Mouse (Mus musculus): Measurements from ENCODE around the gene Ap3b2.

The Ap3b2 gene

GRCm38 (mm10) chr7:81493331-81494021 lies at the start of gene Ap3b2:
Gene Ap3b2 (minus strand): TSS chr7:81493925.
- in situ Hi-C loops (cut with MboI; ENCODE audit: low pct_unique_long_range_greater_than_20kb in 1 of 2, low sequenced_read_pairs in 2 of 2, unreplicated experiment in 1 of 2), result no loop called here

DNA sequence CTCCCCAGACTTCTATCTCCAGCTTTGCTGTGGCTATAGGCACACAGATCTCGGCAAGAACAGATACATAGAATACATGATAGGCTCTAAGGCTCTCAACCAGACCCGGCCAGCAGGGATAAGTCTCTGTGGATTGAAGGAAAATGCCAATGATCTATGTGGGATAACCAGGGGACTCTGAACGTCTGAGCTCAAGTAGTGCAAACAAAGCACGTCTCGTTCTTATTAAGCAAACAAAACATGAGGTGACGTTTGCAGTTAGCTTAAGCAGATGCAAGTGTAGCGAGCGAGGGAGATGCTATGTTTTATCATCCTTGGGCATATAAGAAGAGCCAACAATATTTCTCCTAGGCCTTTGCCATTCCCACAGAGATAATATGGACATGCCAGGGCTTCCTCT lies 49.2 kb upstream of the Ap3b2 start:
- in situ Hi-C loops (cut with MboI; ENCODE audit: low pct_unique_long_range_greater_than_20kb in 1 of 2, low sequenced_read_pairs in 2 of 2, unreplicated experiment in 1 of 2), result no loop called here

DNA sequence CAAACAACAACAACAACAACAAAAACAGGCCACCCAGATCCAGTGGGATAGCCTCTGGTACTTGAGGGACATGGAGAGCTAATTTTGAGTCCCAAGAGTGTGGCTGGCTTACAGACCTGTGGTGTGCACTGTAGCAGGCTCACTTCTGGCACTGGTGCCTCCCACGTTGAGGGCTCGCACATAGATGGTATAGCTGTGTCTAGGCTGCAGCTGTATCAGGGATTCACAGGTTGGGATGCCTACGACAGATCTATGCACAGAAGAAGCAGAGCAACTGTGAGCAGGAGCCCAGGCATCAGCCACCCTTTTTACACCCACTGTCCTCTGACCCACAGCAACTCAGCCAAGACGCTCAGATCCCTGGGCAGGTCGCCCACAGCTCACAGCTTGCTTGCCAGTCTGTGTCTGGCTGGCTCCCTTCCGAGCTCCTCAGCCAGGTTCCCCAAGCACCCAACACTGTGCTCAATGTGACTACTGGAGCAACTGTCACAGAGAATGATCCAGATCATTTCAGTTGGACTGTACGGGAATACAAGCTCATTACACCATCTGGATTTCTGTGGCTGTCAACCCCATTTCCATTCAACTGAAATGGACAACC lies 48.3 kb upstream of the Ap3b2 start:
- in situ Hi-C loops (cut with MboI; ENCODE audit: low pct_unique_long_range_greater_than_20kb in 1 of 2, low sequenced_read_pairs in 2 of 2, unreplicated experiment in 1 of 2), result no loop called here

- in situ Hi-C loops (cut with MboI; ENCODE audit: low pct_unique_long_range_greater_than_20kb in 1 of 2, low sequenced_read_pairs in 2 of 2, unreplicated experiment in 1 of 2), result no loop called here
These were observed 47.3 kb upstream of the Ap3b2 start for GRCm38 (mm10) chr7:81540999-81541398.

- in situ Hi-C loops (cut with MboI; ENCODE audit: low pct_unique_long_range_greater_than_20kb in 1 of 2, low sequenced_read_pairs in 2 of 2, unreplicated experiment in 1 of 2), result no loop called here
These were observed 45.8 kb upstream of the Ap3b2 start for GRCm38 (mm10) chr7:81539565-81539964.

DNA sequence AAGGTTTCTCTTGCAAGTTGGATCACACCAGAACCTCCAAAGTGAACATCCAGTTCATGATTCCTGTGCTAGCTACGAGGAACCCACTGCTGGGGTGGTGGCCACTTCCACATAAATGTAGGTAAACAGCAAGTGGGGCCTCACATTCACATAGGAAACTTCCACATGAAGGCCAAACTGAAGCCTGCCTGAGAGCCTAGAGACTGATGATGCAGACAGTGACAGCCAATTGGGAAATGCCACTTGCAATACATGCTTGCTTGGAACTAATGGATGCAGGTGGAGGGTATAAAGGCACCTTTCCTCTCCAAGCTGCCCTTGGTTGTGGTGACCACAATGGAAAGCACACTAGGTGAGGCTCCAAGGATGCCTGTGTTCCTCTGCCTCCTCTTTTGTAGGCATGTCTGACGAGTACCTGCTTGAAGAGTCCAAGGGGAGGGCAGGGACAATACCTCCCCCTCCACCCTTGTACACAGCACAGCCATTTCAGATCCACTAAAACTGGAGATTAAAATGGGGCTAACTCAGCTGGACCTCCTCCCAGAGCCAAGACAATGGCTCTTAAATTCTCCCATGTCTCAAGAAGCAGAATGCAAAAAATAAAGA lies 44.4 kb upstream of the Ap3b2 start:
- in situ Hi-C loops (cut with MboI; ENCODE audit: low pct_unique_long_range_greater_than_20kb in 1 of 2, low sequenced_read_pairs in 2 of 2, unreplicated experiment in 1 of 2), result no loop called here

- in situ Hi-C loops (cut with MboI; ENCODE audit: low pct_unique_long_range_greater_than_20kb in 1 of 2, low sequenced_read_pairs in 2 of 2, unreplicated experiment in 1 of 2), result no loop called here
These were observed 42.8 kb upstream of the Ap3b2 start for GRCm38 (mm10) chr7:81536478-81536877.

DNA sequence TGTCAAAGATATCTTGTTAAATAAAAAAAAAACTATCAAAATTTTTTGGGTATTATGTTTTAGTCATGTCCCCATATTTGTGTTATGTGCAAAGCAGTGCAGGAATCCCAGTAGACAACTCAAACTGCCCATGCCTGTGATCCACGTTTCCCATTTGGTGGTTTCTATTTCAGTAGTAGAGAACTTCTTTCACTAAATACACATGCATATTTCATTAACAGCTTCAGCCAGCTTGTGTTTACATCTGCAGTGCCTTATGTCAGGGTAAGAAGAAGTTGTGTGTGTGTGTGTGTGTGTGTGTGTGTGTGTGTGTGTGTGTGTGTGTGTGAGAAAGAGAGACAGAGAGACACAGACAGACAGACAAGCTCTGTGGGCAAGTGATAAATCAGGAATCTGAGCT lies 37.7 kb upstream of the Ap3b2 start:
- in situ Hi-C loops (cut with MboI; ENCODE audit: low pct_unique_long_range_greater_than_20kb in 1 of 2, low sequenced_read_pairs in 2 of 2, unreplicated experiment in 1 of 2), result no loop called here

- in situ Hi-C loops (cut with MboI; ENCODE audit: low pct_unique_long_range_greater_than_20kb in 1 of 2, low sequenced_read_pairs in 2 of 2, unreplicated experiment in 1 of 2), result no loop called here
These were observed 35.2 kb upstream of the Ap3b2 start for GRCm38 (mm10) chr7:81528918-81529317.

GRCm38 (mm10) chr7:81523663-81524017 lies 29.9 kb upstream of the Ap3b2 start:
- in situ Hi-C loops (cut with MboI; ENCODE audit: low pct_unique_long_range_greater_than_20kb in 1 of 2, low sequenced_read_pairs in 2 of 2, unreplicated experiment in 1 of 2), result no loop called here

DNA sequence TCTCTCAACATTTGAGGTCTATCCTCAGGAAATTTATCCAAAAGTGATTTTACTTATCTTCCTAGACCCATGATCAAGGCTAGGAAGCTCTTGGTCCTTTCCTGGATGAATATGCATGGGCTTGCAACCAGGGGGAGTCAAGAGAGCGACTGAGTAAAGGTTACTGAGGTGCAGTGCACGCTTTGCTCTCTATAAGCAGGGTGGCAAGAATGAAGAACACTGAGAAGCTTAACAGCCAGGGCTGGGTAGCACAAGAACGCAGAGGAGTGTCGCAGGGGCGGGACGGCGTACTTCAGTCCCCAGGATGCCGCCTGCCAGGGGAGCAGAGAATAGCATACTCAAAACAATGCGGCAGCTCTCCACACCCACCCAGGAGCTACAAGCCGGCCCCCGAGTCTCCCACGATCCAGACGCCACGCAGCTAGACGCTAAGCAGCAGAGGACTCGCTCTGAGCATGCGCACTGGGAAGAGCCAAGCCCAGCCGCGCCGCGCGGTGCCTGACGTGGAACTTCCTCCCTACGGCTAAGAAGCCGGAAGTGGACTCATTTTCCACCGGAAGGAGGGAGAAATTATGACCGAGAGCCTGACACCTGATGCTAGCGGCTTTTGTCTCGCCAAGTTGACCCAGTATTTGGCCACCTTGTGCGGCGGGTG lies 29.4 kb upstream of the Ap3b2 start:
- in situ Hi-C loops (cut with MboI; ENCODE audit: low pct_unique_long_range_greater_than_20kb in 1 of 2, low sequenced_read_pairs in 2 of 2, unreplicated experiment in 1 of 2), result no loop called here

DNA sequence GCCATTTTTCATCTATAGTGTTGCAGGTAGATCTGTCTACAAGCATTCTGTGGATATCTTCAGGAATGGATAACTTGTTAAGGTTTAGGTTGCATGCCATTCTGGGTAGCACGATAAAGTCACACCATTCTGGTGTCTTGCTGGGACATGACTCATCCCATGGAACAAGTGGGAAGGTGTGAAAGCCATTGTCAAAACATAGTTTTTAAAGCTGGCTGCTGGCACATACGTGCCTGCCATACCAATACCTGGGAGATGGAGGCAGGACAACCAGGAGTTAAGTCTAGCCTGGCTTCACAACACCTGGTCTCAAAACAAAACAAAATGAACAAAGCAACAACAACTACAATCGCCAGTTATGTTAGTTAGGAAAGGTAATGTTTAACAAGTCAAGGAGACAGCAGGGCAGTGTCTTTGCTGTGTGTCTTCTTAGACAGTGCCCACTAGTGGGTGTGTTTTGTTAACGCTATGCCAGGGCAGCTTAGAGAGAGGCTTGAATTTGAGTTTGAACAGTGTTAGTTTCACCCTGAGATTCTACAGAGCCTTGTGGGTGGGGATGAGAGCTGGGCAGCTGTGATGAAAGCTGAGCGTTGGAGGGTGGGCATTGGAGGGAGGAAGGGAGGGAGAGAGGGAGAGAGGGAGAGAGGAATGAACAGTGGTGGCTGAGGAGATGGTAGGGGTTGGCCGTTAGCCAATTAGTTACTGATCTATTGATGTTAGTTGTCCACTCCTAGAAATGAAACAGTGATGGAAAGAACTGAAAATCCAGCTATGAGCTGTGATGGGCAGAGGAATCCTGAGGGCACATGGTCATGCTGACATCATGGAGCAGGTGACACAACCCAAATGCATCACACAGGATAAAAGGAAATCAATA lies 22.7 kb upstream of the Ap3b2 start:
- in situ Hi-C loops (cut with MboI; ENCODE audit: low pct_unique_long_range_greater_than_20kb in 1 of 2, low sequenced_read_pairs in 2 of 2, unreplicated experiment in 1 of 2), result no loop called here

DNA sequence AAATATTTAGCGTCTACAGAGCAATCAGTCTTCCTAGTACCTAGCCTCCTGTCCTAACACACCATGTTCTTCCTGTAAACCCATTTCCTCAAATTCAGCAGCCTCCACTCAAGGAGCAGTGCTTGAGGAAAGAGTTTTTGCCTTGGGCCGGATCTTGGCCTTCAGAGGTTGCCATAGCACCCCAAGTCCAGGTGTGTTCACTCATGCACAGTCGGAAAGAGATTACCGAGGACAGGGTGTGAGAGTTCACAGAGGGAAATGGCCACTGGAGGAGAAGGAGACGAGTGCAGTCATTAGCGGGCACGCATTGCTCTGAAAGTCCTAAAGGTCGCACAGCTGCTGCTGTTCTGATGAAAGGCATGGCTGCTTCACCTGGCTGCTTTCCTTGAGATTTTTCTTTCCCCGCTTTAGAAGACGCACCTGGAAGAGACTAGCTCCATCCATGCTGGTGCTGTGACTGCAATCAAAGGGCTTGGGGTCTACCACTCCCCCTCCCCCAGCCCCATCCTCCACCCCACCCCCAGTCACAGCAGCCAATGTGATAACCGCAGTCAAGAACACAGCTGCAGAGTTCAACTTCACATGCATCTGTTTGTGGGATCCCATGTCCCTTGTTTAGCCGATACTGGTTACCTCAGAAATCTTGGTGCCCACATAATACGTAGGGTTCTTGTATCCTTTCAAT lies 21.3 kb upstream of the Ap3b2 start:
- in situ Hi-C loops (cut with MboI; ENCODE audit: low pct_unique_long_range_greater_than_20kb in 1 of 2, low sequenced_read_pairs in 2 of 2, unreplicated experiment in 1 of 2), result no loop called here

DNA sequence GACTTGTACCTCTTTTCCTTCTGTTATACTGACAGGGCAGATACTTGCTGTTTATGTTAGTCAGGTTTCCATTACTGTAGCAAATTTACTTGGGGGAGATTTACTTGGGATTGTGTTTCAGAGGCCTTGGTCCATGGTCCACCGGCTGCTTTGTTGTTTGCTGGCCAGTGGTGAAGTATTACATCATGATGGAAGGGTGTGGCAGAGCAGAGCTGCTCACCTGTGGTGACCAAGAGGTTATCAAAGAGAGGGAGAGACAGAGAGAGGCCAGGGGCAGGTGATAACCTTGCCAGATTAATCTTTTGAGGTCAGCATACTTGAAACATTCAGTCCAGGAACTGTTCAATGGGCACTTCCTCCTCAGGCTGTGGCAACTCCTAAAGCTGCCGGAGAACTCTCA lies 7.3 kb upstream of the Ap3b2 start:
- in situ Hi-C loops (cut with MboI; ENCODE audit: low pct_unique_long_range_greater_than_20kb in 1 of 2, low sequenced_read_pairs in 2 of 2, unreplicated experiment in 1 of 2), result no loop called here

DNA sequence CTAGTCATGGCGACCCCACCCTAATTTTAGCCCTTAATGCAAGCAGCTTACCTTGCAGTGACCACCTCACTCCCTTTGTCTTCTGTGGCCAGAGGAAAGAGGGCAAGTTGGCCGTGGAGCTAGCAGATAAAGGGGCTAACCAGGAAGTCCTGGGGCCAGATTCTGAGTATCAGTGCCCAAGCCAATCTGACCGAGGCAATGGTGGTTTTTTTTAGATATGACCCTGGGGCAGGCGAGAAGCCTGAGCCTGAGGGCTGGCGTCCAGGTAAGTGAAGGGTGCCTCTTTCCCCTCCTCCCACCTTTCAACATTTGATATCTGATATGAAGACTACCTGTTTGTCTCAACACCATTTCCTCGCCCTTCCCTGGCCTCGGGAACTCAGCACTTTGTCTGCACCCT lies 4.5 kb upstream of the Ap3b2 start, which contains the start of gene BC048679:
Gene BC048679, minus strand, starts transcription at position 101 of the 400 bp plus-strand sequence.
- in situ Hi-C loops (cut with MboI; ENCODE audit: low pct_unique_long_range_greater_than_20kb in 1 of 2, low sequenced_read_pairs in 2 of 2, unreplicated experiment in 1 of 2), result no loop called here

- in situ Hi-C loops (cut with MboI; ENCODE audit: low pct_unique_long_range_greater_than_20kb in 1 of 2, low sequenced_read_pairs in 2 of 2, unreplicated experiment in 1 of 2), result no loop called here
These were observed 3.4 kb upstream of the Ap3b2 start for GRCm38 (mm10) chr7:81497171-81497570.

DNA sequence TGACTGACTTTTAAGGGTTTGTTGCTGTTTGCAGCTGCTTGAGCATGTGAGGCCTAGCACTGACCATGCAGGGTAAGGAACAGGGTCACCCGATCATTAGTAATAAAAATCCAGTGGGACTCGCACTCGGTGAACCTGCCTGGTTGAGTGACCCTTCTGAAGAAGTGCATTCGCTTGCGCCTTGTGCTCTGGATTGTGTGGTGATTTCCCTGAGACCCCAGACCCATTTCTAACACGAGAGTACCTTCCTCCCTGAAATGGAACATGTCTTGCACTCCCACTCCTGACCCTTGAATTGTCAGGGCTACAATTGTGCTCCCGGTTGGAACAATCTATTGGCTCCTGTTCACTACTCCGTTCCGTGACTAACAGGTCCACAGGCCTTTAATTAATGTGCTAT lies 1.1 kb downstream of the Ap3b2 start:
- in situ Hi-C loops (cut with MboI; ENCODE audit: low pct_unique_long_range_greater_than_20kb in 1 of 2, low sequenced_read_pairs in 2 of 2, unreplicated experiment in 1 of 2), result no loop called here

- in situ Hi-C loops (cut with MboI; ENCODE audit: low pct_unique_long_range_greater_than_20kb in 1 of 2, low sequenced_read_pairs in 2 of 2, unreplicated experiment in 1 of 2), result no loop called here
These were observed 4.1 kb downstream of the Ap3b2 start for GRCm38 (mm10) chr7:81489649-81490048.
